Mouse (Mus musculus) MEL (cell line): ENCODE measurements around the gene Gne.

ENCODE experiments used
- CHD2 ChIP-seq: IDR thresholded peaks from 2 replicates; pipeline ENCODE4 v1.6.1; 2011; ENCODE audit warnings: low read length, improper control_type of control experiment
- CTCF ChIP-seq, 3 experiments: IDR thresholded peaks in 2 of 3; conservative IDR thresholded peaks in 1 of 3; 2 replicates each; pipeline ENCODE4 v1.5.1; 2011 to 2012; ENCODE audit warnings: low read length in 3 of 3, low read depth in 2 of 3, mild to moderate bottlenecking in 2 of 3, improper control_type of control experiment in 1 of 3, inconsistent platforms in 1 of 3, mixed read lengths in 1 of 3, moderate library complexity in 1 of 3; ENCODE audit not compliant: control insufficient read depth in 1 of 3, insufficient read depth in 1 of 3, poor library complexity in 1 of 3, severe bottlenecking in 1 of 3
- EP300 ChIP-seq, 2 experiments: IDR thresholded peaks; 2 replicates each; pipeline ENCODE4 v1.6.1; 2011; ENCODE audit warnings: improper control_type of control experiment in 2 of 2, low read length in 2 of 2, low read depth in 1 of 2, mild to moderate bottlenecking in 1 of 2
- ETS1 ChIP-seq: IDR thresholded peaks from 2 replicates; pipeline ENCODE4 v1.6.1; 2012; ENCODE audit warnings: low read depth, mild to moderate bottlenecking, inconsistent platforms, low read length, improper control_type of control experiment, moderate library complexity
- MXI1 ChIP-seq: IDR thresholded peaks from 2 replicates; pipeline ENCODE4 v1.6.1; 2011; ENCODE audit warnings: mild to moderate bottlenecking, low read depth, low read length, improper control_type of control experiment
- MYC ChIP-seq: IDR thresholded peaks from 2 replicates; pipeline ENCODE4 v1.6.1; 2011; ENCODE audit warnings: low read depth, mild to moderate bottlenecking, low read length, improper control_type of control experiment, moderate library complexity
- POLR2A ChIP-seq, 2 experiments: IDR thresholded peaks; 2 replicates each; pipeline ENCODE4 v1.6.1; 2011 to 2012; ENCODE audit warnings: low read length in 2 of 2, mild to moderate bottlenecking in 2 of 2, control low read depth in 1 of 2, improper control_type of control experiment in 1 of 2, low read depth in 1 of 2, moderate library complexity in 1 of 2; ENCODE audit not compliant: control insufficient read depth in 1 of 2, insufficient read depth in 1 of 2, poor library complexity in 1 of 2
- RCOR1 ChIP-seq: IDR thresholded peaks from 2 replicates; pipeline ENCODE4 v1.6.1; 2012; ENCODE audit warnings: low read depth, mild to moderate bottlenecking, inconsistent platforms, low read length, improper control_type of control experiment
- SIN3A ChIP-seq: IDR thresholded peaks from 2 replicates; pipeline ENCODE4 v1.6.1; 2012; ENCODE audit warnings: low read length, improper control_type of control experiment, inconsistent platforms
- SMC3 ChIP-seq: IDR thresholded peaks from 2 replicates; pipeline ENCODE4 v1.6.1; 2011; ENCODE audit warnings: low read depth, low read length, improper control_type of control experiment

DNA sequence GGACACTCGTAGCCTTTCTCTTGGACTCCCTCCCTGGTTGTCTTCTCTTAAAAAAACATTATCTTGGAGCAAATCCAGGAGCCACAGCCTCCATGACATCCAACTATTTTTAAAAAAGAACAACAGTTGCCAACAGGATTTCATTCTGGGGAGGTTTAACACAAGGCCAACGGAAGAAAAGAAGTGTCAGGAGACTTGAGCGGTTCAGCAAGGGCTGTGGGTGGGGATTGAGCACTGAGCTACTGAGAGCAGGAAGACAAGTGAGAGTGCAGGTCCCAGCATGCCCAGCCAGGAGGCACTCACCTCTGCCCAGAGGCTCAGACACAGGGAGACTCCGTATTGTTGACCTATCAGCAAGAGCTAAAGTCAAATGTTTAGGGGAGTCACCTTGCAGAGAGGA lies 28.8 kb upstream of the Gne start:
- no peak for TF ChIP-seq CTCF (IDR thresholded peaks at IDR 0.05 in 2 of 3, conservative IDR thresholded peaks at IDR 0.05 in 1 of 3; ENCODE audit: control insufficient read depth in 1 of 3, insufficient read depth in 1 of 3, low read depth in 2 of 3, low read length in 3 of 3, poor library complexity in 1 of 3, severe bottlenecking in 1 of 3)
- TF ChIP-seq SMC3, result no peak
- no peak for TF ChIP-seq POLR2A (IDR thresholded peaks at IDR 0.05; ENCODE audit: control insufficient read depth in 1 of 2, insufficient read depth in 1 of 2, low read depth in 1 of 2, low read length in 2 of 2, poor library complexity in 1 of 2)
- no peak for TF ChIP-seq CHD2
- no peak for TF ChIP-seq ETS1
- no peak for TF ChIP-seq RCOR1
- TF ChIP-seq SIN3A, result no peak
- TF ChIP-seq EP300 (IDR thresholded peaks at IDR 0.05; ENCODE audit: low read depth in 1 of 2, low read length in 2 of 2), result no peak
- TF ChIP-seq MXI1, result no peak
- no peak for TF ChIP-seq MYC
